Mouse (Mus musculus) cerebellum, adult 11 months (tissue): ENCODE results near the gene Gpatch2l.
A peak's percentile ranks its signal among the peaks of the same experiment; 100 is the strongest.

Experiments
- DNase-seq: peaks from one replicate; pipeline ENCODE4 v3.0.0; 2022

The Gpatch2l gene

GRCm38 (mm10) chr12:86241604-86242536 is at the start of gene Gpatch2l:
Gene Gpatch2l (plus strand): TSS chr12:86241858.
- DNase-seq: peak; percentile 95

GRCm38 (mm10) chr12:86192036-86192449 is 49.6 kb upstream of the Gpatch2l start:
- no peak for DNase-seq

- no peak for DNase-seq
Measured at GRCm38 (mm10) chr12:86196944-86197343, 44.7 kb upstream of the Gpatch2l start.

- DNase-seq: no peak
Measured at GRCm38 (mm10) chr12:86203443-86204057, 38.1 kb upstream of the Gpatch2l start.

GRCm38 (mm10) chr12:86211099-86211520 is 30.5 kb upstream of the Gpatch2l start:
- DNase-seq: no peak

- no peak for DNase-seq
Measured at GRCm38 (mm10) chr12:86212693-86213470, 28.8 kb upstream of the Gpatch2l start.

- no peak for DNase-seq
Measured at GRCm38 (mm10) chr12:86214201-86214600, 27.5 kb upstream of the Gpatch2l start.

GRCm38 (mm10) chr12:86216687-86217421 is 24.8 kb upstream of the Gpatch2l start:
- no peak for DNase-seq

- no peak for DNase-seq
Measured at GRCm38 (mm10) chr12:86220200-86221021, 21.2 kb upstream of the Gpatch2l start.

- no peak for DNase-seq
Measured at GRCm38 (mm10) chr12:86221074-86221703, 20.5 kb upstream of the Gpatch2l start.

- no peak for DNase-seq
Measured at GRCm38 (mm10) chr12:86234295-86234694, 7.4 kb upstream of the Gpatch2l start.

GRCm38 (mm10) chr12:86238736-86239135 is 2.9 kb upstream of the Gpatch2l start:
- DNase-seq: no peak

- no peak for DNase-seq
Measured at GRCm38 (mm10) chr12:86242563-86242962, 905 bp downstream of the Gpatch2l start.

- no peak for DNase-seq
Measured at GRCm38 (mm10) chr12:86243936-86244335, 2.3 kb downstream of the Gpatch2l start.

- no peak for DNase-seq
Measured at GRCm38 (mm10) chr12:86250183-86250582, 8.5 kb downstream of the Gpatch2l start.

- no peak for DNase-seq
Measured at GRCm38 (mm10) chr12:86254910-86255309, 13.3 kb downstream of the Gpatch2l start.

GRCm38 (mm10) chr12:86271626-86272025 is 30.0 kb downstream of the Gpatch2l start:
- DNase-seq: no peak

GRCm38 (mm10) chr12:86274246-86274645 is 32.6 kb downstream of the Gpatch2l start:
- DNase-seq: no peak

- DNase-seq: no peak
Measured at GRCm38 (mm10) chr12:86275731-86276130, 34.1 kb downstream of the Gpatch2l start.

GRCm38 (mm10) chr12:86276463-86276862 is 34.8 kb downstream of the Gpatch2l start:
- DNase-seq: no peak

GRCm38 (mm10) chr12:86276895-86277294 is 35.2 kb downstream of the Gpatch2l start:
- no peak for DNase-seq
